Mouse (Mus musculus) small intestine, adult 2 months (tissue): ENCODE data around the gene Sh3bgr.

ENCODE experiments used
- CTCF ChIP-seq: fragments of 200-500 bp; IDR thresholded peaks from 2 replicates; pipeline ENCODE4 v1.5.1; 2012; ENCODE audit warnings: low read depth, mild to moderate bottlenecking, control low read depth, inconsistent platforms, low read length, moderate library complexity, mixed read lengths; ENCODE audit not compliant: insufficient replicate concordance, insufficient read length; ENCODE audit errors: extremely low read depth
- POLR2A ChIP-seq: fragments of 200-500 bp; IDR thresholded peaks from 2 replicates; pipeline ENCODE4 v1.6.1; 2012; ENCODE audit warnings: low read depth, mild to moderate bottlenecking, control low read depth, inconsistent platforms, low read length, moderate library complexity

GRCm38 (mm10) chr16:96156019-96156418 is 44.2 kb upstream of the Sh3bgr start:
- no peak for TF ChIP-seq CTCF
- no peak for TF ChIP-seq POLR2A
